Mouse (Mus musculus) midbrain, embryonic 16.5 days (tissue): Measurements from ENCODE around the gene Fip1l1. TPM values are rescaled to one million over a fixed set of nuclear protein-coding genes. Genes with fewer than 3 reads are reported as not detected.

Experiments used
- ATAC-seq: fragments of 200-750 bp; cut with Nextera tagmentation; 2 replicates; pipeline ENCODE4 v1.8.0; 2017; ENCODE audit warnings: moderate TSS enrichment
- H3K27ac ChIP-seq: fragments of 300-500 bp; sonication (generic); 2 replicates; pipeline ENCODE4 v1.5.1; 2014; ENCODE audit warnings: mild to moderate bottlenecking, low read length, mixed read lengths
- H3K27me3 ChIP-seq: fragments of 300-500 bp; sonication (generic); 2 replicates; pipeline ENCODE4 v1.6.1; 2014; ENCODE audit warnings: low read depth, low read length, mixed read lengths; ENCODE audit not compliant: control insufficient read depth, insufficient read depth
- H3K36me3 ChIP-seq: fragments of 300-500 bp; sonication (generic); 2 replicates; pipeline ENCODE4 v1.6.1; 2014; ENCODE audit warnings: mild to moderate bottlenecking, low read length, moderate library complexity, mixed read lengths; ENCODE audit not compliant: control insufficient read depth, insufficient read depth
- H3K4me1 ChIP-seq: fragments of 300-500 bp; sonication (generic); 2 replicates; pipeline ENCODE4 v1.6.1; 2014; ENCODE audit warnings: mild to moderate bottlenecking, low read length, mixed read lengths; ENCODE audit not compliant: control insufficient read depth, insufficient read depth
- H3K4me2 ChIP-seq: fragments of 300-500 bp; sonication (generic); 2 replicates; pipeline ENCODE4 v1.6.1; 2014; ENCODE audit warnings: mild to moderate bottlenecking, low read length, mixed read lengths
- H3K4me3 ChIP-seq: fragments of 300-500 bp; sonication (generic); 2 replicates; pipeline ENCODE4 v1.5.1; 2014; ENCODE audit warnings: low read depth, mild to moderate bottlenecking, low read length, moderate library complexity, mixed read lengths
- H3K9ac ChIP-seq: fragments of 300-500 bp; sonication (generic); 2 replicates; pipeline ENCODE4 v1.6.1; 2014; ENCODE audit warnings: low read depth, low read length, mixed read lengths
- H3K9me3 ChIP-seq: fragments of 300-500 bp; sonication (generic); replicated peaks from 2 replicates; pipeline ENCODE4 v1.6.1; 2014; ENCODE audit warnings: mild to moderate bottlenecking, low read length, mixed read lengths; ENCODE audit not compliant: control insufficient read depth, poor library complexity, severe bottlenecking
- WGBS: fragments of 180-500 bp; shearing (Covaris S2); extraction: QIAGEN DNeasy Blood & Tissue Kit; methylation state at CpG from one replicate; pipeline ENCODE4 v1.1.7; 2014; 5-methylcytosine and 5-hydroxymethylcytosine counted together
- polyA plus RNA-seq: library from polyadenylated mRNA; unstranded; fragments of >200 nt; fragmentation: Nextera tagmentation; extraction: Ambion mirVana; gene quantifications from 2 replicates; pipeline ENCODE4 v1.2.1, GENCODE M21; 2015

Fip1l1 gene
- polyA plus RNA-seq, 1 experiment from 2014 or later = 69.6 TPM

DNA sequence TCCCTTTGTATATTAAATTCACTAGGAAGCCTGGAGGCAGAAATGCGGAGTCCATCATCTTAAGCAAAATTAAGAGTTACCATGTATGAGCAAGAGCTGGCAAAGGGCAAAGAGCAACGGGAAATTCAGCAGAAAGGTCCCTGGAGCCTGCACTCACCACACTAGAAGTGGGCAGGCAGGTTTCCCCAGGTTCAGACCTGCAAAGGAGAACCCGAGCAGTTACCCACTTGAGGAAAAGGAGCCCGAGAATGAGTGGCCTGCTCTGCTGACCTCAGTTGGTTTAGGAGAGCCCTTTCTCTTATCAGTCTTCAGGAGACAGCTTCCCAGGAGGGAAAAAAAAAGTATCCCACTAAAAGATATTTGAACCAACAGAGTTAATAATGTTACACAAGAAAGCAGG, 68.1 kb downstream of the Fip1l1 start:
- no peak overlapping the region for H3K4me2 ChIP-seq
- H3K9ac ChIP-seq = no peak overlapping the region
- H3K4me1 ChIP-seq = no peaks in the 10 kb centered on the region
- WGBS = 85% methylated on average over 4 of the region's 4 CpGs
- no peak overlapping the region for H3K27ac ChIP-seq
- ATAC-seq = no peak
- no peaks in the 10 kb centered on the region for H3K27me3 ChIP-seq
- 0 out of 2 replicates have a peak, but pooled peaks cover 7% of the 10 kb centered on the region for H3K36me3 ChIP-seq
- H3K4me3 ChIP-seq = no peak overlapping the region
- H3K9me3 ChIP-seq = no peaks in the 10 kb centered on the region

DNA sequence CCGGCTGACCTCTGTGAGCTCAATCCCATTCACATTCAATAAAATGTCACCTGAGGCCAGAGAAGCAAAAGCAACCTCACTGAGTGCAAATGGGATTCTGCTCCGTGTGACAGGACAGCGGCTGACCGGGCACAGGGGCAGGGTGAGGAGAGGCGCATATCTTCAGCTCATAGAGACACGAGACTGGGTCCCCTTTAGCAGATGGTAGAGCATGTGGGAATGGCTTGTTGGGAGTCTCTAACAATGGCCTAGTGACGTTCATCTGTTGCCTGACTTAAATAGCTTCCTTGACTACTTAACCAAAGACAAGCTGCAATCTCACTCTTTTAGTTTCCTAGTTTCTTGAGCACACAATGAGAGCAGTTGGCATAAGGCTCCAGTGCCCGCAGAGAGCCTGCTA, 71.0 kb downstream of the Fip1l1 start:
- no peak for ATAC-seq
- no peaks in the 10 kb centered on the region for H3K27me3 ChIP-seq
- no peaks in the 10 kb centered on the region for H3K9me3 ChIP-seq
- no peak overlapping the region for H3K27ac ChIP-seq
- H3K4me1 ChIP-seq = no peaks in the 10 kb centered on the region
- no peak overlapping the region for H3K4me2 ChIP-seq
- WGBS = 84% methylated on average over 8 of the region's 8 CpGs
- H3K36me3 ChIP-seq = peaks cover 4% of the 10 kb centered on the region; the same call in 1 of the 2 replicates
- H3K9ac ChIP-seq = no peak overlapping the region
- H3K4me3 ChIP-seq = no peak overlapping the region

DNA sequence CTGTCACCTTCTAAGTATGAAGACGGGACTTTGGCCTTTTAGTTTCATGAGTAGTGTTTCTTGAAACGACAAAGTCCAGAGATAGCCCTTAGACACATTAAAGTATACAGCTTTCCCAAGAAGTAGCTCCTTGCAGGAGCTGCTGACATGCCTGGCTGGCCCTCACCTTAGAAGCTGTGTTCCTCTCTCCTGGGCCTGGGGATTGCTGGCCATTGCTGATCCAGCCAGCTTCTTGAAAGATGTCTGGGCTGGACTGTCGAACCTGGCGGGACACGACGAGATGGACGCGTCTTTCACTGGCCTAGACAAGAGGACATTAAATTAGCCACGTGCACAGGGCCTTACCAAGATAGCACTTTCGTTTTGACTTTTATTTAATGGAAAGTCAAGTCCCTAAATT, 75.3 kb downstream of the Fip1l1 start:
- no peak for ATAC-seq
- Histone ChIP-seq H3K4me3 (no peak overlapping the region), H3K4me1 (no peaks in the 10 kb centered on the region), H3K4me2 (no peak overlapping the region), H3K9ac (no peak overlapping the region), H3K27ac (no peak overlapping the region), H3K36me3 (peaks cover 3% of the 10 kb centered on the region; the same call in 1 of the 2 replicates), H3K9me3 (no peaks in the 10 kb centered on the region), H3K27me3 (no peaks in the 10 kb centered on the region)
- WGBS = 92% methylated on average over 10 of the region's 10 CpGs

DNA sequence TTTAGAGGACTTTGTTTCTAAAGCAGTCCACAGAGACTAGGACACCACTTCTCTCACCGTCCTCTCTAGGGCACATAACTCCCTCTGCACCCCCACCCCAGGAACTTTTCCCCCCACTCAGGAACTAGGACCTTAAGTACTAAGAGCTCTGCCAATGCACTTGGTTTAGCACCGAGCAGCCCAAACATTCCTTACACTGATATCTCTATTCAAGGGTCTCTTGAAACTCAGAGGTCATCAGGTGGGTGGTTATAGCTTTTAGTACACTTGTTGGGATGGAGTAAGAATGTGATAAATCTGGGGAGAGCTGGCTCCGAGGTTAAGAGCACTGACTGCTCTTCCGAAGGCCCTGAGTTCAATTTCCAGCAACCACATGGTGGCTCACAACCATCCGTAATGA, 77.5 kb downstream of the Fip1l1 start:
- H3K27ac ChIP-seq = no peak overlapping the region
- 90% methylated on average over 5 of the region's 5 CpGs for WGBS
- H3K4me2 ChIP-seq = no peak overlapping the region
- no peak for ATAC-seq
- no peaks in the 10 kb centered on the region for H3K27me3 ChIP-seq
- H3K36me3 ChIP-seq = no peaks in the 10 kb centered on the region; the same call in 1 of the 2 replicates
- no peak overlapping the region for H3K9ac ChIP-seq
- no peaks in the 10 kb centered on the region for H3K9me3 ChIP-seq
- no peaks in the 10 kb centered on the region for H3K4me1 ChIP-seq
- H3K4me3 ChIP-seq = no peak overlapping the region

DNA sequence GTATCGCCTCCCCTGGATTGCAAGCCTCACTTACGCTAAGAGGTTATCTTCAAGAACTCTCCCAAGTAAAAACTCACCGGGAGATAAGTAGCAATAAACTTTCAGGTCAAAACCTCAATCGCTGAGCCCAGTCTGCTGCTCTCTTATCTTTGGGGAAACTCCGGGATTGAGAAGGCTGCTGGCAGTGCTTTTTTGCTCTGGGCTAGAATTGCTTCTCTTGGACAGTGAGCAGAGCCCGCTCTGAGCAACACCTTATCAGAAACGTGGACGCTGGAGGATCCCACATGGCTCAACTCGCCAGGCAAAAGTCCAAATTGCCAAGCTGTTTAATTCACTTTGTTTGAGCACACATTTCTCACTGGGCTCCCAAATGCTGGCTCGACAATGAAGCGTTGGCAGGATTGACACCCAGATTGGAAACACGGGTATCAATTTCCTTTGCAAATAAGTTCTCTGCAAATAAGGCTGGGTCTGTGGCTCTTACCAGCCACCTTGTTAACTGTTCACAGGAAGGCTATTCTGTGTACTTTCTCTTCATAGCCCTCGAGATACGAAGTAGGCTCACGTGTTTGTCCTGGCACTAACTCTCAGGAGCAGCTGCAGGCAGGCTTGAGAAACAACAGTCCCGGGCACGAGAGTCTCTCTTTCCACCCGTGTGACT, 78.4 kb downstream of the Fip1l1 start:
- Histone ChIP-seq H3K9me3 (no peaks in the 10 kb centered on the region), H3K4me1 (no peaks in the 10 kb centered on the region), H3K27ac (no peak overlapping the region), H3K36me3 (no peaks in the 10 kb centered on the region; the same call in 1 of the 2 replicates), H3K4me3 (no peak overlapping the region), H3K4me2 (no peak overlapping the region), H3K27me3 (no peaks in the 10 kb centered on the region), H3K9ac (no peak overlapping the region)
- ATAC-seq = no peak
- WGBS = 73% methylated on average over 18 of the region's 18 CpGs

DNA sequence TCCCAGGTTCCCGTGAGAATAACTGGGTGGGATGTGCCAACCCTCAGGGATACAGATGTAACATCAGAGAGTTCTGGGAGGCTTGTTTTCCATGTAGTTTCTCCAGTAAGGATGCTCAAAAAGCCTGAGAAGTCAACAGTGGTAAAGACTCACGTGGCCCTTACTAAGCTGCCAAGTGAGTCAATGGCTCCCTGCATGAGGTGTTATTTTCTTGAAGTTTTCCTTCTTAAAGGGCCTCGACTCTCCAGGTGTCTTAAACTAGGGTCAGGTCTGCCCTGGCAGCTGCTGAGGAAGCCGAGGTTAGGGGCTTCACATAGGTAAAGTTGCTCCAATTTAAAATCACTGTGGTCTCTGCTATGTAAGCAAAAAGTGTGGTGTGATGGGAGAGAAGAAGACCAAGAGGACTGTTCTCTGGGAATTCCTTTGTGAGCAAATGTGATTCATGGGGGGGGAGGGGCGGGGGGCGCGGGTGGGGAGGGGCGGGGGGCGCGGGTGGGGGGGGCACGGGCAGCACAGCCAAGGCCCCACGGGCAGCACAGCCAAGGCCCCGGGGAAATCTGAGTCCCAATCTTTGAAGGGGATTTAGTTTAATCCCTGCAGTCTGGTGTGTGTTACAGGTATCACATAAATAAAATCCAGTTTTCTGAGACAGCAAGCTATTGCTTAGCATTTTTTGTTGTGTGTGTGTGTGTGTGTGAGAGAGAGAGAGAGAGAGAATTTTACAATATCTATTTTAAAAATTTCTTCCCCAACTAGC, 82.7 kb downstream of the Fip1l1 start:
- H3K4me3 ChIP-seq = no peak overlapping the region
- no peaks in the 10 kb centered on the region for H3K36me3 ChIP-seq
- no peak for ATAC-seq

DNA sequence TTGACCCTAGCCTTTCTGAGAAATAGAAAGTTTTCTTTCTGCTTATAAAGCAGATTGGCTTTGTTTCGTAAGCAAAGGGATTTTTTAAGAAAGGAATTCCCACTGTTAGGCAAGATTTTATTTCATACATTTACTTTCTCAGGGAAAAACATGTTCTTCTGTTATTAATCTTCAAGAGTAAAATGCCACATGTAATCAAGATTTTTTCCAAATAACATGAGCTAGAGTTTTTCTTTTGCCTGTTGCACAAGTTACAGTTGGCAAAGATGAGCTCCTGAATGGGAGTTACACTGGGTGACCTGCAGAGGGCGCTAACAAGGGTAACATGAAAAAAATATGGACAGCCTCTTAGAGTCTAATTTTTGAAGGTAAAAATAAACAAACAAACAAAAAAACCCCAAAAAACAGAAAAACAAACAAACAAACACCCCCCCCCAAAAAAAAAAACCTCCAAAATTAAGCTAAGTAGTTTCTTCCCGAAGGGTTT, 83.4 kb downstream of the Fip1l1 start:
- Histone ChIP-seq H3K9me3 (no peaks in the 10 kb centered on the region), H3K9ac (no peak overlapping the region), H3K36me3 (no peaks in the 10 kb centered on the region; the same call in 1 of the 2 replicates), H3K27me3 (no peaks in the 10 kb centered on the region), H3K27ac (no peak overlapping the region), H3K4me2 (no peak overlapping the region), H3K4me3 (no peak overlapping the region), H3K4me1 (no peaks in the 10 kb centered on the region; the same call in 1 of the 2 replicates)
- 68% methylated on average over 3 of the region's 3 CpGs for WGBS
- ATAC-seq = no peak

More for the DNA sequence above, 82.7 kb downstream of the Fip1l1 start:
- H3K4me2 ChIP-seq = no peak overlapping the region
- H3K4me1 ChIP-seq = no peaks in the 10 kb centered on the region; the same call in 1 of the 2 replicates
- no peak overlapping the region for H3K27ac ChIP-seq
- H3K9me3 ChIP-seq = no peaks in the 10 kb centered on the region
- no peaks in the 10 kb centered on the region for H3K27me3 ChIP-seq
- no peak overlapping the region for H3K9ac ChIP-seq
- 62% methylated on average over 8 of the region's 13 CpGs for WGBS

DNA sequence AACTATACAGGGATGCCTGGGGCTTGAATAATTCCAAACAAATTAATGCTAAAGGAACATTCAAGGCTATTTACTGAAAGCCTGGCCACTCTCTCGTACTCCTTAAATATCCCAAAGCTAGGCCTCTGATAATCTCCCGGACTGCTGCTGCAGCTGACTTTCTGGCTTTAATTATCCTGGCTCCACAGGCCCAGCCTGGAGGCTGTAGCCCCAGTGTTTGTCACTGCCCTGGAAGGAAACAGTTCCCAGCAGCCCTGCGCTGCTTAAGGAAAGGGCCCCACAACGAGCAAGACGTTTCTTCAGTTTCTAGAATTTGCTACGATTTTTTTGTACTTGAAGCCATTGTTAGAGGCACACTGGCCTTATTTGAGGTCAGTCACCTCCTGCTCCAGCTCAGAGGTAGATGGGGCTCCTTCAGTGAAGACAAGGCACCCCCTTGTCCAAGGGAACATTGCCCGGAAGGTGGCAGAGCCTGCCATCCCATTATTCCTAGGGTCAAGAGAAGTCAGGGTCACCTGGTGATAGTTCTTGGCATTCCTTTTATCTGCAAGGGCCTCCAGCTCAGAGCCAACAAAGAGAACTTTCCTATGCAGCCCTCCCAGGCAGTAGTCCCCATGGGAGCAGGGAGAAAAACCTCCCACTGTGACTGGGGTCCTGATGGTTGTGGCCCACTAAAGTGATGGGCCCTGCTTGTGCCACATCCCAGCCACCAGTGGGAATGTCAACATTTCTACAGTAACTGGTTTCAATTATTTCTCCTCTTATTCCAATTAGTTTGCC, 86.6 kb downstream of the Fip1l1 start:
- H3K27ac ChIP-seq = no peak overlapping the region
- no peak for ATAC-seq
- H3K4me1 ChIP-seq = no peaks in the 10 kb centered on the region; the same call in 1 of the 2 replicates
- H3K9ac ChIP-seq = no peak overlapping the region
- H3K4me2 ChIP-seq = no peak overlapping the region
- H3K36me3 ChIP-seq = peaks cover 6% of the 10 kb centered on the region; the same call in 1 of the 2 replicates
- WGBS = 48% methylated on average over 7 of the region's 7 CpGs
- no peak overlapping the region for H3K4me3 ChIP-seq
- H3K27me3 ChIP-seq = no peaks in the 10 kb centered on the region
- no peaks in the 10 kb centered on the region for H3K9me3 ChIP-seq
